In genomic region chr9:58105595-58106169, GRCm38 (mm10) we compare ENCODE assay signal across 20 mouse cellular contexts. TPM values are rescaled to one million over a fixed set of nuclear protein-coding genes. Genes with fewer than 3 reads are reported as not detected.
DNase-seq lines count a peak whose midpoint lies in the region; ATAC-seq and TF ChIP-seq lines count a peak whose summit lies in the region.
"Had no signal": no experiment of that assay in that cellular context is flagged by ENCODE, and none has a peak within 500 bp of the region (broad histone marks: within the 10 kb centered on the region; RNA-seq: fewer than 3 reads in every experiment).

No protein-coding gene starts in this region.

- peaks cover 72% of the 10 kb centered on the region for H3K4me1 ChIP-seq in forebrain, embryonic 13.5 days
- H3K4me1 ChIP-seq in forebrain, embryonic 14.5 days (ENCODE audit: control insufficient read depth, insufficient read depth, low read length): peaks cover 32% of the 10 kb centered on the region
- no peaks in the 10 kb centered on the region for H3K4me1 ChIP-seq in liver, postnatal 0 days (ENCODE audit: insufficient read depth)
- peaks cover 59% of the 10 kb centered on the region for H3K4me1 ChIP-seq in neural tube, embryonic 13.5 days (replicated peaks)
- H3K4me1 ChIP-seq: heart, embryonic 15.5 days; liver, embryonic 12.5 days had no signal

- DNase-seq in forebrain, embryonic 14.5 days (ENCODE audit: low spot score): no peak
- no peak for DNase-seq in liver, postnatal 0 days
- no peak for DNase-seq in liver
- peak; percentile 40 for DNase-seq in adrenal gland, postnatal 25 days
- no peak for DNase-seq in heart, postnatal 36 days
- DNase-seq in ovary, adult 18-20 months (ENCODE audit: low spot score): no peak
- DNase-seq: cerebellum, postnatal 14 days; forebrain, postnatal 0 days; gastrocnemius, adult 2 months; kidney, adult 8-10 months; kidney, postnatal 36 days; thymus, postnatal 25 days had no signal

- no peak overlapping the region for H3K9ac ChIP-seq in forebrain, embryonic 13.5 days
- H3K9ac ChIP-seq in forebrain, embryonic 14.5 days (ENCODE audit: low read length): no peak overlapping the region
- no peak overlapping the region for H3K9ac ChIP-seq in liver, postnatal 0 days (replicated peaks)
- H3K9ac ChIP-seq in neural tube, embryonic 13.5 days: no peak overlapping the region
- H3K9ac ChIP-seq: forebrain, postnatal 0 days; heart, embryonic 15.5 days; liver, embryonic 12.5 days had no signal

- H3K4me2 ChIP-seq in forebrain, embryonic 13.5 days: no peak overlapping the region
- no peak overlapping the region for H3K4me2 ChIP-seq in forebrain, embryonic 14.5 days (ENCODE audit: low read length)
- no peak overlapping the region for H3K4me2 ChIP-seq in liver, postnatal 0 days (ENCODE audit: low read depth, low read length)
- no peak overlapping the region for H3K4me2 ChIP-seq in neural tube, embryonic 13.5 days
- H3K4me2 ChIP-seq: heart, embryonic 15.5 days; liver, embryonic 12.5 days had no signal

- no peak overlapping the region for H3K4me3 ChIP-seq in forebrain, embryonic 13.5 days
- no peak overlapping the region for H3K4me3 ChIP-seq in forebrain, embryonic 14.5 days (ENCODE audit: low read depth, low read length)
- no peak overlapping the region for H3K4me3 ChIP-seq in liver, postnatal 0 days (ENCODE audit: low read depth, low read length)
- no peak overlapping the region for H3K4me3 ChIP-seq in neural tube, embryonic 13.5 days
- H3K4me3 ChIP-seq: gastrocnemius, adult 2 months; heart, embryonic 15.5 days; liver, embryonic 12.5 days had no signal

- H3K27ac ChIP-seq in forebrain, embryonic 13.5 days: peak overlapping the region; percentile 44; the same call in 1 of the 2 replicates
- no peak overlapping the region for H3K27ac ChIP-seq in forebrain, embryonic 14.5 days (ENCODE audit: low read depth, low read length)
- no peak overlapping the region for H3K27ac ChIP-seq in liver, postnatal 0 days (ENCODE audit: low read depth)
- H3K27ac ChIP-seq in neural tube, embryonic 13.5 days (replicated peaks): peak overlapping the region; percentile 61
- H3K27ac ChIP-seq: gastrocnemius, adult 2 months; heart, embryonic 15.5 days; liver, embryonic 12.5 days had no signal

- no peaks in the 10 kb centered on the region for H3K27me3 ChIP-seq in forebrain, embryonic 13.5 days
- H3K27me3 ChIP-seq in forebrain, embryonic 14.5 days (replicated peaks; ENCODE audit: control insufficient read depth, insufficient read depth, low read length): no peaks in the 10 kb centered on the region
- H3K27me3 ChIP-seq in liver, postnatal 0 days (ENCODE audit: insufficient read depth, low read length): 0 out of 2 replicates have a peak, but pooled peaks cover 3% of the 10 kb centered on the region
- H3K27me3 ChIP-seq in neural tube, embryonic 13.5 days: peaks cover 35% of the 10 kb centered on the region

- intact Hi-C loops in heart, postnatal 36 days (cut with DNase I): no loop called here

- ATAC-seq in forebrain, embryonic 13.5 days: no peak
- ATAC-seq in forebrain, embryonic 14.5 days: no peak
- peak; percentile 55; the same call in 1 of the 2 replicates for ATAC-seq in liver, postnatal 0 days
- ATAC-seq in neural tube, embryonic 13.5 days (ENCODE audit: low read depth): 0 out of 2 replicates have a peak, but pooled peaks have one; percentile 41
- ATAC-seq: forebrain, postnatal 0 days; liver, embryonic 12.5 days had no signal

- no peaks in the 10 kb centered on the region for H3K36me3 ChIP-seq in forebrain, embryonic 13.5 days (ENCODE audit: poor library complexity, severe bottlenecking)
- no peaks in the 10 kb centered on the region for H3K36me3 ChIP-seq in forebrain, embryonic 14.5 days (ENCODE audit: control insufficient read depth, insufficient read depth, low read length)
- no peaks in the 10 kb centered on the region for H3K36me3 ChIP-seq in liver, postnatal 0 days (replicated peaks; ENCODE audit: insufficient read depth, low read length)
- H3K36me3 ChIP-seq in neural tube, embryonic 13.5 days: no peaks in the 10 kb centered on the region
- H3K36me3 ChIP-seq: heart, embryonic 15.5 days; liver, embryonic 12.5 days had no signal

- 65% methylated on average over 15 of the region's 15 CpGs for WGBS in forebrain, embryonic 13.5 days
- 64% methylated on average over 15 of the region's 15 CpGs for WGBS in forebrain, embryonic 14.5 days
- 58% methylated on average over 15 of the region's 15 CpGs for WGBS in liver, postnatal 0 days (ENCODE audit: insufficient replicate concordance)
- WGBS in neural tube, embryonic 13.5 days: 49% methylated on average over 15 of the region's 15 CpGs

- TF ChIP-seq EP300 in liver, postnatal 0 days (IDR thresholded peaks at IDR 0.05; ENCODE audit: low read depth): no peak

- no peak for TF ChIP-seq CTCF in liver, postnatal 0 days (IDR thresholded peaks at IDR 0.05; ENCODE audit: low read depth)

- no peaks in the 10 kb centered on the region for H3K9me3 ChIP-seq in forebrain, embryonic 13.5 days (replicated peaks)
- H3K9me3 ChIP-seq in forebrain, embryonic 14.5 days (replicated peaks; ENCODE audit: control insufficient read depth, low read length): no peaks in the 10 kb centered on the region
- H3K9me3 ChIP-seq in liver, postnatal 0 days (ENCODE audit: low read length): no peaks in the 10 kb centered on the region
- no peaks in the 10 kb centered on the region for H3K9me3 ChIP-seq in neural tube, embryonic 13.5 days
- H3K9me3 ChIP-seq: heart, embryonic 15.5 days; liver, embryonic 12.5 days had no signal

RNA-seq across cellular contexts. Expression of gene Ccdc33, which starts 12.9 kb away (rescaled TPM):
- 1.1 and 1.8 TPM in 2 replicates for polyA plus RNA-seq in forebrain, embryonic 13.5 days (2015; fragmentation: Nextera tagmentation; extraction: Ambion mirVana)
- polyA plus RNA-seq in forebrain, embryonic 14.5 days (2014; fragmentation: Nextera tagmentation; extraction: Ambion mirVana): 0.48 and 1.1 TPM in 2 replicates
- polyA plus RNA-seq in liver, postnatal 0 days (2015; fragmentation: Nextera tagmentation; extraction: Ambion mirVana): not detected in 2 replicates
- 0.39 and 0.76 TPM in 2 replicates for total RNA-seq in adrenal gland, postnatal 25 days (2021)
- polyA plus RNA-seq in neural tube, embryonic 13.5 days (2015; fragmentation: Nextera tagmentation; extraction: Ambion mirVana): 0.33 and 0.58 TPM in 2 replicates
- not detected for total RNA-seq in heart, postnatal 36 days (2021)
- total RNA-seq: gastrocnemius, adult 2 months; granulocyte monocyte progenitor cell, adult 5-6 weeks; megakaryocyte progenitor cell, adult 5-6 weeks had no signal
- polyA plus RNA-seq: C2C12; heart, embryonic 15.5 days; liver, embryonic 12.5 days; neural tube, embryonic 14.5 days had no signal

RNA-seq across cellular contexts. Expression of gene Stra6, which starts 42.1 kb away (rescaled TPM):
- polyA plus RNA-seq in forebrain, embryonic 13.5 days (2015; fragmentation: Nextera tagmentation; extraction: Ambion mirVana): 7.1 and 7.7 TPM in 2 replicates
- polyA plus RNA-seq in forebrain, embryonic 14.5 days (2014; fragmentation: Nextera tagmentation; extraction: Ambion mirVana): 9.9 and 11.1 TPM in 2 replicates
- not detected in 2 replicates for polyA plus RNA-seq in liver, postnatal 0 days (2015; fragmentation: Nextera tagmentation; extraction: Ambion mirVana)
- 1.6 and 2.1 TPM in 2 replicates for total RNA-seq in adrenal gland, postnatal 25 days (2021)
- polyA plus RNA-seq in neural tube, embryonic 13.5 days (2015; fragmentation: Nextera tagmentation; extraction: Ambion mirVana): 47.5 and 48.5 TPM in 2 replicates
- total RNA-seq in heart, postnatal 36 days (2021): under 1 TPM; 0.16 to 0.47 TPM
- total RNA-seq: granulocyte monocyte progenitor cell, adult 5-6 weeks; megakaryocyte progenitor cell, adult 5-6 weeks had no signal

Comparison
In these comparisons a context has a peak if more than half of its experiments do, and no peak if none do; other contexts are left out.
1. H3K27ac ChIP-seq: peak in forebrain, embryonic 13.5 days (single experiment) and neural tube, embryonic 13.5 days (single experiment); none in forebrain, embryonic 14.5 days (single experiment) and liver, postnatal 0 days (single experiment).
2. ATAC-seq: peak in liver, postnatal 0 days (single experiment) and neural tube, embryonic 13.5 days (single experiment); none in forebrain, embryonic 13.5 days (single experiment) and forebrain, embryonic 14.5 days (single experiment).